Mouse (Mus musculus) brain, adult 2 months (tissue): Measurements from ENCODE around the gene Apeh.

Experiments
- DNase-seq: peaks from one replicate; pipeline ENCODE4 v3.0.0; 2011; ENCODE audit warnings: low read depth, low spot score

Apeh gene

GRCm38 (mm10) chr9:108080168-108080567 lies 14.2 kb downstream of the Apeh start, which contains the start of gene Mst1:
TSS of gene Mst1 (plus strand) at chr9:108080436.
- DNase-seq: no peak

GRCm38 (mm10) chr9:108073141-108073930 lies 21.1 kb downstream of the Apeh start:
- DNase-seq: peak; percentile 98

GRCm38 (mm10) chr9:108072481-108072924 lies 21.9 kb downstream of the Apeh start:
- peak; percentile 83 for DNase-seq

GRCm38 (mm10) chr9:108071801-108072200 lies 22.6 kb downstream of the Apeh start:
- no peak for DNase-seq

DNA sequence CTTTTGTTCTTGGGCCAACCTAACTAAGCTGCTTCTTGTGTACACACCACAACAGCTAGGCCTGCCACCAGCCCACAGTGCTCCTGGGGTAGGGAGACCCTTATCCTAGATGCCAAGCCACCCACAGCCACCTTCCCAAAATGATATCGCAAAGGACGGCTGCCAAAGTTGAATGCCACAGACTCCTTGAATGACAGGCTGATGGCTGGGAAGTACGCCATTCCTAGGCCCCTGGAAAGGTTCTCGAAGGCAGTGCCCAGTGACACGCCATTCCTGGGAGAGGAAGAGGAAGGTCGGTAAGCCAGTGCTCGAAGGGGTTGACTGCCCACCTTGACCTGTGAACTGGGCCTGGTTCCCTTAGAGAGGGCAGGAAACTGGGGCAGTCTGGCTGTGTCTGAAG lies 24.9 kb downstream of the Apeh start:
- DNase-seq: no peak

DNA sequence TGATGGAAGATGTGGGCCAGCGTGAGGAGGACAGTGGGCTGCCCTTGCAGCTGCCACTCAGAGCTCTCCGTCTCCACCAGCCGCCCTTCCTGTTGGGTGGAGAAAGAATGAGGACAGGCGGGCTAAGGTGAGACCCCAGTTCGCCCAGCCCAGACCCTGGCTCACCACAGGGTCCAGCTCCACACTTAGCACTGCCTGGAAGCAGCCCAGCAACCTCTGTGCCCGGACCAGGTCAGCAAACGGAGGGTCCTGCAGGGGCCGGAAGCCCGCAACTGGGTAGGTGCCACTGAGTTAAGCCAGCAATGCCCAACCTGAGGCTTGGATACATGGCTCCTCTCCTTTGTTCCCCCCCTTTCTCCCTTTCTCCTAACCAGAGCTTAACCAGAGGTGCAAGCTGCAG lies 25.4 kb downstream of the Apeh start:
- DNase-seq: no peak

GRCm38 (mm10) chr9:108067900-108068299 lies 26.5 kb downstream of the Apeh start:
- DNase-seq: peak; percentile 96

- DNase-seq: no peak
Measured at GRCm38 (mm10) chr9:108067199-108067598, 27.2 kb downstream of the Apeh start.

- peak; percentile 92 for DNase-seq
Measured at GRCm38 (mm10) chr9:108065491-108066011, 28.9 kb downstream of the Apeh start.

- no peak for DNase-seq
Measured at GRCm38 (mm10) chr9:108063361-108063760, 31.0 kb downstream of the Apeh start.

GRCm38 (mm10) chr9:108062142-108062541 lies 32.3 kb downstream of the Apeh start:
- no peak for DNase-seq

- DNase-seq: no peak
Measured at GRCm38 (mm10) chr9:108058291-108058690, 36.1 kb downstream of the Apeh start.

- no peak for DNase-seq
Measured at GRCm38 (mm10) chr9:108057262-108057562, 37.2 kb downstream of the Apeh start.

DNA sequence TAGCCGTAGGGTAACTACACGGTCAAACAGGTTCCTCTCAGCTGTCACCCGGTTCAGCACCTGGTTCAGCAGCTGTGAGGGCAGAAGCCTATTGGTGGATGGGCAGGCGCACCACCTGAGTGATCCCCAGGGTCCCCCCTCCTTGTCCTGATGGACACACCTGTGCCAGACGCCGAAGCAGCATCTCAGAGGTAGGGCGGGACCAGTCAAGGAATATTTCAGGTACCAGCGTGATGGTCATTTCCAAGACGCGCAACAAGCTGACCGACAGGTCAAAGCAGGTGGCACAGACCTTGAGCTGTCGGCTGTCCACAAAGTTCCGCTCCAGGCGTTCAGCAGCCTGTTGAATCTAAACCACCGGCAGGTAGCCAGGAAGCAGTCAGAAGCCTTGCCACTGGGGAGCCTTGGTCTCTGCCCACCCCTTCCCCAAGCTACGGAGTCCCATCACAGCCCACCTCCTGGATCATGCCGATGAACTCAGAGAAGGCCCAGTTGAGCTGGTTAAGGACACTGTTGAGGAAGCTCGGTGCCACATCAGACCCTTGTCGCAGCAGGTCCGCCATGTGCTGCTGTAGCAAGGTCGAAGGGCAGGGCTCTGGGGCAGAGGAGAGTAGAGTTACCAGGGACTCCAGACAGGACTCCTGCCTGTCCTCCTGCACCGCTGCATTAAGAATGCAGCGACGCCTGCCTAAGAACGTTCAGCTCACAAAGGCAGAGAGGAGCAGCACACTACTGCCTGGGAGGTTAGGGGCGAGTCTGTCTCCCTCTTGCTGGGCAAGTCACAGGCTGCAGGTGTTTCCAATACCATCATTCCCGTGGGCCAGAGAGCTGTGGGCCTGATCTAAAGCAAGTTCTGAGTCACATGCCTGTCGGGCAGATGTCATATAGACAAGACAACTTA lies 37.8 kb downstream of the Apeh start:
- no peak for DNase-seq

DNA sequence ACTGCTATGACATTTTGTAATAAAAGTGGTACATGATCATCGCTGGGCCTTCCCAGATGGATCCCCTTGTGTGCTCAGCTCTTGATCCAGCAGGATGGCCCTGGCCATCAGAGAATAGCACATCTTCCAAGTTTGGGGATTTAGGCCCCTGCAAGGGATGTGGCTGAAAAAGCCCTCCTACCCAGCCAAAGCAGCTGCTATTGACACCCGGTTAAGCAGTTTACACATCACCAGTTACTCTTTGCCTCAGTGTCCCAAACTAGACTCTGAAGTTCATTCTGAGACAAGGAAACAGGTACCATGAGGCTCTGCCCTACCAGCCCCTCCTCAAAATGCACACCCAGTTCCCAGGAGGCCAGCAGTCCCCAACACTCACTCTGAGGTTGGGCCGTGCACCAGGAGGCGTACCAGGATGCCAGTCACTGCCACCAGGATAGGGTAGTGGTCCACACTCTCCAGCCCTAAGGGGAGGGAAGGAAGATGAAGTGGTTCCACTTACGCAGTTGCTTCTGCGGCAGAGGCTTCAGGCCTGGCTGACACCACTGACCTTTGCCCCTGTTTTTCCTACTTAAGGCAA lies 38.7 kb downstream of the Apeh start:
- no peak for DNase-seq

- DNase-seq: no peak
Measured at GRCm38 (mm10) chr9:108055061-108055460, 39.3 kb downstream of the Apeh start.

DNA sequence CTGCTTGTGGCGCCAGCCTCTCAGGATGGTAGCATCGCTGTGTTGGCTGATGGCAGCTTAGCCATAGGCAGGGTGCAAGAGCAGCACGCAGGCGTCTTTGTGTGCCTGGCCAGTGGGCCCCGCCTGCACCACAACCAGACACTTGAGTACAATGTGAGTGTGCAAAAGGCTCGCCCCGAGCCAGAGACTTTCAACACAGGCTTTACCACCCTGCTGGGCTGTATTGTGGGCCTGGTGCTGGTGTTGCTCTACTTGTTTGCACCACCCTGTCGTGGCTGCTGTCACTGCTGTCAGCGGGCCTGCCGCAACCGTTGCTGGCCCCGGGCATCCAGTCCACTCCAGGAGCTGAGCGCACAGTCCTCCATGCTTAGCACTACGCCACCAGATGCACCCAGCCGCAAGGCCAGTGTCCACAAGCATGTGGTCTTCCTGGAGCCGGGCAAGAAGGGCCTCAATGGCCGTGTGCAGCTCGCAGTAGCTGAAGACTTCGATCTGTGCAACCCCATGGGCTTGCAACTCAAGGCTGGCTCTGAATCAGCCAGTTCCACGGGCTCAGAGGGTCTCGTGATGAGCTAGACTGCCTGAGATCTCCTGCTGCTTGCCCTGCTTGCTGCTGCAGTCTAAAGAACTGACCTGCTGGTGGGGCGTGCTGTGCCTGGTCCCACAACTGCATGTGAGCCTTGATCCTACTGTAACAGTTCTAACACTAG lies 39.9 kb downstream of the Apeh start:
- DNase-seq: no peak

- no peak for DNase-seq
Measured at GRCm38 (mm10) chr9:108053665-108054225, 40.7 kb downstream of the Apeh start.

- DNase-seq: peak; percentile 98
Measured at GRCm38 (mm10) chr9:108052885-108053664, 41.3 kb downstream of the Apeh start, which contains the start of gene Amigo3. TSS of gene Amigo3 (plus strand) at chr9:108053159.

- no peak for DNase-seq
Measured at GRCm38 (mm10) chr9:108052411-108052810, 42.0 kb downstream of the Apeh start.
